Mouse (Mus musculus) intestine, embryonic 16.5 days (tissue): Measurements from ENCODE around the gene Extl2. TPM values are rescaled to one million over a fixed set of nuclear protein-coding genes. Genes with fewer than 3 reads are reported as not detected.

Experiments used
- ATAC-seq: fragments of 200-750 bp; cut with Nextera tagmentation; 2 replicates; pipeline ENCODE4 v1.8.0; 2017; ENCODE audit warnings: moderate TSS enrichment, moderate library complexity
- H3K27ac ChIP-seq: fragments of 300-500 bp; sonication (generic); 2 replicates; pipeline ENCODE4 v1.5.1; 2014; ENCODE audit warnings: mild to moderate bottlenecking, low read length
- H3K27me3 ChIP-seq: fragments of 300-500 bp; sonication (generic); replicated peaks from 2 replicates; pipeline ENCODE4 v1.6.1; 2014; ENCODE audit warnings: low read length, control low read depth, mixed read lengths; ENCODE audit not compliant: control insufficient read depth, insufficient read depth
- H3K36me3 ChIP-seq: fragments of 300-500 bp; sonication (generic); 2 replicates; pipeline ENCODE4 v1.6.1; 2014; ENCODE audit warnings: low read length, control low read depth; ENCODE audit not compliant: control insufficient read depth, insufficient read depth
- H3K4me1 ChIP-seq: fragments of 300-500 bp; sonication (generic); 2 replicates; pipeline ENCODE4 v1.6.1; 2014; ENCODE audit warnings: low read length, control low read depth, mixed read lengths; ENCODE audit not compliant: control insufficient read depth, insufficient read depth
- H3K4me2 ChIP-seq: fragments of 300-500 bp; sonication (generic); 2 replicates; pipeline ENCODE4 v1.6.1; 2014; ENCODE audit warnings: low read depth, low read length, control low read depth
- H3K4me3 ChIP-seq: fragments of 300-500 bp; sonication (generic); 2 replicates; pipeline ENCODE4 v1.5.1; 2014; ENCODE audit warnings: mild to moderate bottlenecking, low read length
- H3K9ac ChIP-seq: fragments of 300-500 bp; sonication (generic); 2 replicates; pipeline ENCODE4 v1.6.1; 2014; ENCODE audit warnings: low read depth, low read length
- H3K9me3 ChIP-seq: fragments of 300-500 bp; sonication (generic); 2 replicates; pipeline ENCODE4 v1.6.1; 2016; ENCODE audit warnings: low read length, control low read depth; ENCODE audit not compliant: control insufficient read depth
- WGBS: fragments of 180-500 bp; shearing (Covaris S2); extraction: QIAGEN DNeasy Blood & Tissue Kit; methylation state at CpG from one replicate; pipeline ENCODE4 v1.1.7; 2014; 5-methylcytosine and 5-hydroxymethylcytosine counted together
- polyA plus RNA-seq: library from polyadenylated mRNA; unstranded; fragments of >200 nt; fragmentation: Nextera tagmentation; extraction: Ambion mirVana; gene quantifications from 2 replicates; pipeline ENCODE4 v1.2.1, GENCODE M21; 2015

Extl2 gene
- 14.9 and 17.0 TPM in 2 replicates for polyA plus RNA-seq

DNA sequence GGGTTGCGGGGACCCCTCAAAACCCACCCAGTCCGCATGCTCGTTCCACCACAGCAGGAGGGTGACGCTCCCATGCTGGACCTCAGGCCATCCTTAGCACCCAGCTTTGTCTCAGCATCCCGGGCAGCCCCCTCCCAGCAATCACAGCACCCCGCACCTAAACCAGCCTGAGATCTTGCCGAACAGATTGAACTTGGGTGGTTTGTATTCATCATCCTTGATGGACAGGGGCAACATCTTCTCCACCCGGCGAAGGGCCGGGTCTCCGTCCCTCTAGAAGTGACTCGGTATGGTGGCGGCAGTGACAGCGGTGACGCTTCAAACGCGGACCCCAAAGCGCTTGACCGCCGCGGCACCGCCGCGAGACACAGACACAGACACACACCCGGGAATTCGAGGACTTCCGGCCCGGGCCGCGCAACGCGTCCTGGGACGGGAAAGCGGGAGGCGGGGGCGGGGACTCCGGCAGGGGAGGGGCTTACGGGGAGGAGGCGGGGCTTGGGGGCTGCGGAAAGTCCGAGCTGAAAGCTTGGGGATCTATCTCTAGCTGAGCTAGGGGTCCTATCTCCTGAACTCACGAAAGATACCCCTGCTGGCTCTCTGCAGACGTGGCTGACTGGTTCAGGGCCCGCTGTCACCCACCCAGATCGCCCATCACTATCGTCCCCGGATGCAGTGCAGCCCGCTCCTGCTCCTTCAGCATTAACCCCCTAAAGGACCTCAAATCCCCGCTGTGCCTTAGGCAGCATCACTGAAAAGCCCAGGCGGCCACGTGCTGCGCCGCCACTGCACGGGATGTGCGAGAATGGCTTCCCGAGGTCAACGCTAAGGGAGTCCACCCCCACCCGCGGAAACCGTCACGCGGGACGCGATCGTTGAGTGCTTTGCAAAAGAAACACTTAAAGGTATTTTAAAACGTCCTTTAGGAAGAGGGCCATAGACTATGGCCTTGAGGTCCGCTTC, at the start of gene Extl2, which contains the start of gene Slc30a7:
TSS of gene Extl2 (plus strand) at position 485 of the 963 bp plus-strand sequence.
TSS of gene Slc30a7 (minus strand) at position 429 of the 963 bp plus-strand sequence.
- H3K36me3 ChIP-seq = no peaks in the 10 kb centered on the region
- no peaks in the 10 kb centered on the region for H3K27me3 ChIP-seq
- ATAC-seq = peak; percentile 96
- H3K9me3 ChIP-seq = no peaks in the 10 kb centered on the region
- H3K27ac ChIP-seq = peak within 1 kb of the TSS; percentile 82
- peak within 1 kb of the TSS; percentile 83 for H3K4me3 ChIP-seq
- H3K4me2 ChIP-seq = peak within 1 kb of the TSS; percentile 79
- H3K9ac ChIP-seq = peak within 1 kb of the TSS; percentile 90
- H3K4me1 ChIP-seq = peaks cover 12% of the 10 kb centered on the region
- WGBS = under 1% methylated on average over 67 of the region's 67 CpGs

DNA sequence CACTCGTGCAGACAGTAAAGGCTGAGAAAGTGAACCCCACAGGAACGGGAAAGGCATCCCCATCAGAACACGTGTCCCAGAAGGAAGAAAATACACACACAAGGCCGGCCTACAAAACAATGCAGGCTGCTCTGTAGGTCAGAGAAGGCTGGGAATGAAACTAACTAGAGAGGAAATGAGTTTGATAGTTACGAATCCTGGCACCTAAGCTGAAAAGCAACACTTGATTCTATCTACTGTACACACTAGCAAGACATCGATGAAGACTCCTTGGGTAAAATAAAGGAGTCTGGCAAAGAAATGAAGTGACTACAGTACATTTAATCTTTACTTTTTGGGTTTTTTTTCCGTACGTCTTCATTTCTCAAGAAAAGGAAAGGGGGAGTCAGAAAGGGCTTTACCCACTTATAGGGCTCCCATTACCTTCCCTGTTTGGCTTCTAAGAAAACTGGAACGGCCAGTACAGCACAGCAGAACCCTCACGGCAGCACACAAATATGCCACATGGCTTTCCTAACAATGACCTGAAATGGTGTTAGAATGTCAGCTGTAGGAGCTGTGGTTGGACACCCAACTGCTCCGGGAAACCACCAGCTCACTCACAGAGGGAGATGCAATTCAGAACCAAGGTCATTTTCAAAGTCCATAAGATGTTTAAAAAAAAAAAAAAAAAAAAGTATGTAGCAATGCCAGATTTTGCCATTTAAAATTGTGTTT, 45.8 kb upstream of the Extl2 start:
- Histone ChIP-seq H3K9me3 (no peaks in the 10 kb centered on the region), H3K4me2 (no peak overlapping the region), H3K36me3 (no peaks in the 10 kb centered on the region), H3K9ac (no peak overlapping the region), H3K4me1 (no peaks in the 10 kb centered on the region), H3K27ac (no peak overlapping the region), H3K4me3 (no peak overlapping the region), H3K27me3 (no peaks in the 10 kb centered on the region)
- WGBS = 86% methylated on average over 11 of the region's 11 CpGs
- no peak for ATAC-seq

DNA sequence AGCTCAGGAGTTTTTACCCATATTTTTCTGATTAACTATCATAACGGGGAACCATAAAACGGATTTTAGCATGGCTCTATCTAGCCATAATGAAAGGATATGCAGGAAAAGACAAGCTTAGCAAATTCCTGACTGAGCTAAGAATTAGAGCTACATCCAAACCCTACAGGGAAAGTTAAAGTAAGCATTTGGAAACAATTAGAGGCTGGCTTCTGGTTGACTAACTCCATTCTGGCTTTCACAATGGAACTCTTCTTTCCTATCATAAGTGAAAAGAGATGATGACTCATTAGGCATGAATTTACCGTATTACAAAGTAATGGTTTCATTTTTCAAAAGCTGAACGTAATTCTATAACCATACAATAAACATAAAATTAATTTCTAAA, 45.2 kb upstream of the Extl2 start:
- Histone ChIP-seq H3K4me1 (no peaks in the 10 kb centered on the region), H3K27me3 (no peaks in the 10 kb centered on the region), H3K4me2 (no peak overlapping the region), H3K36me3 (no peaks in the 10 kb centered on the region), H3K9ac (no peak overlapping the region), H3K27ac (no peak overlapping the region), H3K9me3 (no peaks in the 10 kb centered on the region), H3K4me3 (no peak overlapping the region)
- ATAC-seq = no peak
- 82% methylated on average over 4 of the region's 4 CpGs for WGBS

DNA sequence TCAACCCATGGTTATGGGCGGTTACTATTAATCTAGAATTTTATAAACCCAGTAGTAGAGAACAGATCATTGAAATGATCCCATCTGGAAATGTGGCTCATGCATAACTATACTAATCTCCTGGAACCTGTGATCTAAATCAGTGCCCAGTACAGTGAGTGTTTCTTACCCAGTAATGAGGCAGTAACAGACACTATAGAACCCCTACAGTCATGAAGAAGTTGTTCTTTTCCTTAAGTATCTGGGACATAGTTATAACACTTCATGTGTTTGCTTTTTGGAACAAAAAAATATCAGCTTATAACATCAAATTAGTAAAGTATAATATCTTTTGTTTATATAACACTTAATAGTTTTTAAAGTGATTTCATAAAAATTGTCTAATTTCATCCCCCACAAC, 43.7 kb upstream of the Extl2 start:
- 97% methylated on average over 1 of the region's 1 CpGs for WGBS

DNA sequence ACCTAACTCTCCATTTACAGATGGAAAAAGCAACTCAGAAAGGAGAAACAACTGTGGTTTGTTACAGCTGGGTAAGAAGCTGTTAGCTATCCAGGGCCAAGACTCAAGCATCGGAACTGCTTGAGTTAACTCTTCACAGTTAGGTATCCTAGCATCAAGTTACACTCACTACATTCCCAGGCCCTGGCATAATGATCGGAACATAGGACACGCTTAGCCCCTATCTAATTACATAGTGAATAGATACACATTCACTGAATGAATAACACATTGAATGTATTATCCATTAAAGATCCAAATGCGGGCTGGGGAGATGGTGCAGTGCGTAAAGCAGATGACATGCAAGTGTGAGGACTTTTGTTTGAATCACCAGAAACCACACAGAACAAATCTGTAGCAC, 43.2 kb upstream of the Extl2 start:
- no peak for ATAC-seq
- no peaks in the 10 kb centered on the region for H3K36me3 ChIP-seq
- no peak overlapping the region for H3K9ac ChIP-seq
- H3K27me3 ChIP-seq = no peaks in the 10 kb centered on the region
- no peaks in the 10 kb centered on the region for H3K4me1 ChIP-seq
- no peak overlapping the region for H3K4me3 ChIP-seq
- H3K27ac ChIP-seq = no peak overlapping the region
- H3K9me3 ChIP-seq = no peaks in the 10 kb centered on the region
- H3K4me2 ChIP-seq = no peak overlapping the region
- 85% methylated on average over 5 of the region's 5 CpGs for WGBS

More for the DNA sequence above, 43.7 kb upstream of the Extl2 start:
- Histone ChIP-seq H3K36me3 (no peaks in the 10 kb centered on the region), H3K4me3 (no peak overlapping the region), H3K9me3 (no peaks in the 10 kb centered on the region), H3K4me2 (no peak overlapping the region), H3K27me3 (no peaks in the 10 kb centered on the region), H3K9ac (no peak overlapping the region), H3K4me1 (no peaks in the 10 kb centered on the region), H3K27ac (no peak overlapping the region)
- no peak for ATAC-seq

DNA sequence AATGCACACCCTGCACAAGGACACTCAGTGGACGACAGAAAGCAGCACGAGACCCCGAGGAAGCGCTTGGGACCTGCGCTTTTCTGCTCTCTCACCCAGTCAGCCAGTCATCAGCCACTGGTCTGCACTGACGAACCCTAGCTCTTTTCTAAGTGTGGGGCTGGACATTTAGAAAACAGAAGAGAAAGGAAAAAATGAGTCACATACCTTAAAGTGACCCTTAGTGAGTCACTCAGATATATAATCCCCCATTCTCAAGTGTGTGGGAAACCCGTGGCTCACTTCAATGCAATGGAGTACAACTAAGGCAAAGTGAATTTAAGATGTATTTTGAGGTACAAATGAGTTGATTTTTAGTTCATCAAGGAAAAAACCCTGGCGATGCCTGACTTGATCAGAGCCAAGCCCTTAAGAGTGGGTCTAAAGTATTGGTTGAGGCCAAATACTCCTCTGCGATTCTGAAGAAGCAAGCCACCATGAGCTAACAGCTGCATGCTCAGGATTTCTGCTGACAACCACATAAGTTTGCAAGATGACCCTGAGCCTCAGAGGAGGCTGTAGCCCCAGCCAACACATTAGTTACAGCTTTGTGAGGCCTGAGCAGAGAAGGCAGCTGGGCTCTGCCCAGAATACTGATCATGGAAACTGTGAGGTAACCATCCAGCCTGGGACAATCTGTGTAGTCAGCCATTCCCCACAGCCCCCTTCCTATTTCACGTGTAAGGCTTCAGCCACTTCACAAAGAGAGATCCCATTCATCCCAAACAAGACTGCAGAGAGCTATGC, 38.3 kb upstream of the Extl2 start:
- H3K4me3 ChIP-seq = no peak overlapping the region
- H3K27me3 ChIP-seq = no peaks in the 10 kb centered on the region
- H3K9ac ChIP-seq = no peak overlapping the region
- no peaks in the 10 kb centered on the region for H3K36me3 ChIP-seq
- H3K4me1 ChIP-seq = no peaks in the 10 kb centered on the region
- no peaks in the 10 kb centered on the region for H3K9me3 ChIP-seq
- no peak overlapping the region for H3K27ac ChIP-seq
- no peak for ATAC-seq
- no peak overlapping the region for H3K4me2 ChIP-seq
- 87% methylated on average over 10 of the region's 10 CpGs for WGBS

DNA sequence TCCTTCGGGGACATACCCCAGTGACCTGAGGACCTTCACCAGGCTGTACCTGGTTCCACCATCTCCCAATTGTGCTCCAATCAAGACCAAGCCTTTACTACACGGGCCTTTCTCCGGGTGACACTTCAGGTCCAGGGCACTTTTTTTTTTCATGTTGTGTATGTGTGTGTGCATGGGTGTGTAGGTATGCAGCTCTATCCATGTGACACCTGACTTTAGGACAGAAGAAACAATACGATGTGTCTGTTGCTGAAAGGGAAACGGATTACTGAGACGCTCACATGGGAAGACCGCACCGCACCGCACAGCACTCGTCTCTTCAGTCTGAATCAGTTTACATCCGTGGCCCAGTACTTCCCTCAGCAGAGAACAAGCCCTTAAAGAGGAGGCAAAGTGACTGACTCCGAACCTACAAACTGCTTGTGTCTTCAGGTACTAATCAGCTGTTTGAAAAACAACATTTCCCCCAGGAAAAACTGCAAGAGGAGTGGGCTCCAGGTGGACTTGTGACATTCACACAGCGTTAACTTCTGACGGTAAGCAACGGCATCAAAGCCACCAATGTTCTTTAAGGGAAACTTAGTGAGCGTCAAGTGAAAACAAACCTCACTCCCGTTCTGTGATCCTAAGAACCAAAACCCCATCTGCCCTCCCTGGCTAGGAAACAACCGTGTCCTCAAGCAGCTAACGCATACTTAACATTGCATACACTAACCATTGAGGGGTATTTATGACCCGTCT, 36.0 kb upstream of the Extl2 start:
- H3K9ac ChIP-seq = no peak overlapping the region
- 93% methylated on average over 20 of the region's 20 CpGs for WGBS
- H3K4me1 ChIP-seq = no peaks in the 10 kb centered on the region
- no peaks in the 10 kb centered on the region for H3K9me3 ChIP-seq
- H3K36me3 ChIP-seq = 0 out of 2 replicates have a peak, but pooled peaks cover 3% of the 10 kb centered on the region
- no peak overlapping the region for H3K27ac ChIP-seq
- no peak for ATAC-seq
- H3K4me2 ChIP-seq = no peak overlapping the region
- H3K4me3 ChIP-seq = no peak overlapping the region
- no peaks in the 10 kb centered on the region for H3K27me3 ChIP-seq

DNA sequence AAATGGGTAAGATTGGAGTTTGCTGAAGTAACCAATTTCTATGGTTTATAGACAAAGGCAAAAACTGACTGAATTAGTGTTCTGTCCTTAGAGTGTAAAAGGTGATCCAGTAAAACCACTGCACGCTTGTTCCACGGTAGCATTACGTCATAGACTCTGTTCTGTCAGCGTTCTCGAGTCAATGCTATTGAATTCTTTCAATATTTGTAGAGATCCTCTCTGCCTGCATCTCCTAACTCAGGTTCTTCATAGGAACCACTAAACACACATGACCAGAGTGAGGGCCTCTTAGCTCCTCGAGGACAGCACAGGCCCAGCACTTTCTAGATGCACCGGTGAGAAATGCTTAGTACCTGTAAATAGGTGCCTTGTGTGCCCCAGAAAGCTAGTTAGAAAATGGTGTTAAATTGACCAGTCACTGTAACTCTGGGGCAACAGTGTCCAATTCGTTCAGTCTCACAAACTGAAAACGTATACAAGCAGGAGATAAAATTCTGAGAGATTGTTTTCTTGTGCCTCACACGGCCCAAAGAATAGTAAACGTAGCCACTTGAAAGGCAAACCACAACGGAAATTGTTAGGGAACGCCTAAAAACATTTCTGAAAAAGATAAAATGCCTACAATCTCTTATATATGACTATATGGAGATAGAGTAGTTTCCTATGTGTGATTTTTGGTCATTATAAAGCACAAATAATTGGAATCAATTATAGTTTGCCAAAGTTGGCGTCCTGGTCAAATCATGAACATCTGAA, 35.2 kb upstream of the Extl2 start:
- Histone ChIP-seq H3K27ac (no peak overlapping the region), H3K36me3 (0 out of 2 replicates have a peak, but pooled peaks cover 3% of the 10 kb centered on the region), H3K9ac (no peak overlapping the region), H3K4me2 (no peak overlapping the region), H3K27me3 (no peaks in the 10 kb centered on the region), H3K4me3 (no peak overlapping the region), H3K9me3 (no peaks in the 10 kb centered on the region), H3K4me1 (no peaks in the 10 kb centered on the region)
- 91% methylated on average over 14 of the region's 14 CpGs for WGBS
- no peak for ATAC-seq
